Mouse (Mus musculus): ENCODE measurements around the gene Ctnnbl1. TPM values are rescaled to one million over a fixed set of nuclear protein-coding genes. Genes with fewer than 3 reads are reported as not detected.

Ctnnbl1 gene
- polyA plus RNA-seq, 1 experiment from 2014 or later = 46.3 TPM

DNA sequence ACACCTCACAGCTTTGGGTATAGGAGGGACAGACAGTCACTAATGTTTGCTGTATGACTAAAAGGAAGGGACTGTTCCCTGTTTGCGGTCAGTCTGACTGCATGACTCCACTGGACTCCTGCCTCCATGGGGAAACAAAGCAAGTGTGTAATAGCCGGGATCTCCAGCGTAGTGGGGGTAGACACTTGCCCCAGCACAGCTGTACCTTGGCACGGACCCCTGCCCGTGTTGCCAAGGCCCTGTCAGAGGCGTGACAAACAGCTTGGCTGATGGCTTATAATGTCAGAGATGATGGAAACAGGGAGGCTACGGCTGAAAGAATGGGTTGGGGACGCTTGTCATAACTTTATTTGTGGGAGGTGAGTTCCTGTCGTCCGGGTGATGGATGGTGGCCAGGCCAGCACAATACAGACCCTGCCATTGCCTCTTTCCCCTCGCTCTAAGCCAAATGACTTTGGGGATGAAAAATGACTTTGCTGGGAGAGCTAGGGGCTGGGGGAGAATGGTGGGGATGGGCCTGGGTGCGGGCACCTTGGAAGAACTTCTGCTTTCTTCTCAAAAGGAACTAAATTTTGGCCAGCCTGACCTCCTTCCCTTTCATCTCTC lies 21.5 kb upstream of the Ctnnbl1 start:
- 33% methylated on average over 12 of the region's 12 CpGs for WGBS
- Histone ChIP-seq H3K9ac (ENCODE audit: low read depth, low read length) (no peak overlapping the region), H3K9me3 (replicated peaks; ENCODE audit: low read length) (no peaks in the 10 kb centered on the region), H3K36me3 (ENCODE audit: insufficient read depth, low read length) (no peaks in the 10 kb centered on the region), H3K4me1 (replicated peaks; ENCODE audit: insufficient read depth, low read length) (peaks cover 8% of the 10 kb centered on the region; the same call in 1 of the 2 replicates), H3K4me2 (ENCODE audit: low read length) (no peak overlapping the region), H3K4me3 (replicated peaks; ENCODE audit: low read depth, low read length) (no peak overlapping the region), H3K27me3 (ENCODE audit: insufficient read depth, low read length) (no peaks in the 10 kb centered on the region), H3K27ac (no peak overlapping the region)
- no peak for TF ChIP-seq CTCF (IDR thresholded peaks at IDR 0.05; ENCODE audit: low read depth)
- DNase-seq (ENCODE audit: low spot score) (no peak), ATAC-seq (replicated peaks; ENCODE audit: low FRiP score, low read depth) (no peak)

DNA sequence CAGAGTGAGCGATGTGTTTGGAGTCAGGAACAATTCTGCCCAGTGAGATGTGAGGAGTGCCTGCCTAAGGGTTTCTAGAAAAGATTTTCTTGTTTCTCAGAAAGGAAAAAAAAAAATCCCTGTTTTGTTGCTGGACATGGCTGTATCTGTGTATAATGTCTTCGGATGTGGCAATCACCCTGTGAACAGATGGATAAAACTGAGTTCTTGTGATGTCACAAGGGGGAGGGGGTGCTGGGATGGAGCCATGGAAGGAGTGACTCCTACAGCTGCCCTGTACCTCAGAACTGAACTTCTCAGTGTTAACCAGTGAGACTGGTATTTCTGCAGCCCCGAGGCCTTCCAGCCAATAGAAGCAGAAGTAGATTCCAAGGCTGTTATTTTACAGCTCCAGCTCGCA lies 18.8 kb upstream of the Ctnnbl1 start:
- DNase-seq (ENCODE audit: low spot score) = no peak

DNA sequence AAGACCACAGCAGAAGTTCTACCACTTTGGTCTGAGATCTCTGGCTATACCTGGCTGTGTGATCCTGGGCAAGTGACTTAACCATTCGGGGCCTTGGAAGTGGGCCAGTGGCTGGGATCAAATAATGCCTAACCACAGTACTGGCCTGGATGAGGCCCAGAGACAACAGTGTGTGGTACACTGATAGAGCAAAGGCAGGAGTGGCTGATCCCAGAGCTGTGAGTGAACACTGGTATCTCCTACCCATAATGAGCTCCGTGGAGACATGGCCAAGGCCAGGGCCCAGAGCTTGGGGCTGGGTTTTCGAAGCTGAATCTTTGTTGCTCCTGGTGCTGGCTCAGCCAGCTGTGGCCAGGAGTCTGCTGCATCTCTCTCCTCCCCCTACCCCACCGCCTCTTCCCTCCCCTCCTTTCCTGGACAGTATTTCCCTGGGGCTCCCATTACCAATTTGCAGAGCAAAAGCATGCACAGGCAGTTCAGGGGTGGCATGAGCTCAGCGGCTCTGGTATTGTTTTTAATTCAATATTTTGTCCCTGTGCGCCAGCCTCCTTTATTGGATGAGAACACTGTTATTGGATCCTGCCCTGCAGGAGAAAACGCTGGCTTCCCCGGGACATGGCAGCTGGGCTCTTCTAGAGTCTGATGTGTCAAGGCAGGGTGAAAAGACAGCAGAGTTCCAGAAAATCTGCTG lies 13.2 kb upstream of the Ctnnbl1 start:
- Histone ChIP-seq H3K4me2 (ENCODE audit: low read length) (no peak overlapping the region), H3K36me3 (ENCODE audit: insufficient read depth, low read length) (no peaks in the 10 kb centered on the region), H3K4me3 (replicated peaks; ENCODE audit: low read depth, low read length) (no peak overlapping the region), H3K27me3 (ENCODE audit: insufficient read depth, low read length) (no peaks in the 10 kb centered on the region), H3K27ac (no peak overlapping the region), H3K9ac (ENCODE audit: low read depth, low read length) (no peak overlapping the region), H3K9me3 (replicated peaks; ENCODE audit: low read length) (no peaks in the 10 kb centered on the region), H3K4me1 (replicated peaks; ENCODE audit: insufficient read depth, low read length) (0 out of 2 replicates have a peak, but pooled peaks cover 8% of the 10 kb centered on the region)
- TF ChIP-seq CTCF (IDR thresholded peaks at IDR 0.05; ENCODE audit: low read depth) = no peak
- WGBS = 37% methylated on average over 8 of the region's 8 CpGs
- ATAC-seq (replicated peaks; ENCODE audit: low FRiP score, low read depth) (no peak), DNase-seq (ENCODE audit: low spot score) (no peak)

More for the DNA sequence above, 18.8 kb upstream of the Ctnnbl1 start:
- ATAC-seq (replicated peaks; ENCODE audit: low FRiP score, low read depth) = no peak
- Histone ChIP-seq H3K4me3 (replicated peaks; ENCODE audit: low read depth, low read length) (no peak overlapping the region), H3K9me3 (replicated peaks; ENCODE audit: low read length) (no peaks in the 10 kb centered on the region), H3K36me3 (ENCODE audit: insufficient read depth, low read length) (no peaks in the 10 kb centered on the region), H3K4me1 (replicated peaks; ENCODE audit: insufficient read depth, low read length) (peaks cover 8% of the 10 kb centered on the region; the same call in 1 of the 2 replicates), H3K27me3 (ENCODE audit: insufficient read depth, low read length) (no peaks in the 10 kb centered on the region), H3K27ac (no peak overlapping the region), H3K4me2 (ENCODE audit: low read length) (no peak overlapping the region), H3K9ac (ENCODE audit: low read depth, low read length) (no peak overlapping the region)
- 46% methylated on average over 4 of the region's 4 CpGs for WGBS
- no peak for TF ChIP-seq CTCF (IDR thresholded peaks at IDR 0.05; ENCODE audit: low read depth)

DNA sequence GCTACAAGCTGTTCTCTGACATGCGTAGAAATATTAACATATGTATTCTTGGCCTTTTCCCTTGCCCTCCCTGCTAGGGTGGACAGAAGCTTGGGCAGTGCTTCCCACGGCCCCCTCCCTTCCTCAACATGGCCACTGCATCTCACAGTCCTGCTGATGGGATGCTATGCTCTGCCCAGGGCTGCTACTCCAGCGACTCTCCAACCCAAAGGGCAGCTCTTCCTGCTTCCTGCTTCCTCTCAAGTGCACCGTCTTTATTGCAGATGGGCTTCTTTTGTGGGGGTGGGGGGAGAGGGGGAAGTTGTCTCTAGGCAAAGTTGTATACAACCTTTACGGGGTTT lies 12.7 kb upstream of the Ctnnbl1 start:
- Histone ChIP-seq H3K9ac (ENCODE audit: low read depth, low read length) (no peak overlapping the region), H3K27ac (no peak overlapping the region)
- no peak for ATAC-seq (replicated peaks; ENCODE audit: low FRiP score, low read depth)

DNA sequence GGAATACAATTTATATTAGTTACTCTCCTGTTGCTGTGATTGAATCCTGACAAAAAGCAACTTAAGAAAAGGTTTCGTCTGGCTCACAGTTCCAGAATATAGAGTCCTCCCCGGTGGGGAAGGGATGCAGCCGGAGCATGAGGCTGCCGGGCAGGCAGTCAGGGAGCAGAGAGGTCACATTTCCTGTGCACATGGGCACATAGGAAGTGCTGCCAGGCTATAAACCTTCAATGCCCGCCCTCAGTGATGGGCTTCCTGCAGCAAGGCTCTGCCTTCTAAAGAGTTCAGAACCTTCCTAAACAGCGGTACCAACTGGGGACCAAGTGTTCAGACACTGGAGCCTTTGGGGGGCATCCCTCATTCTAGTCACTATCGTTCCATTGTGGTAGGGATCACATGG lies 7.4 kb downstream of the Ctnnbl1 start:
- no peak overlapping the region for H3K27ac ChIP-seq
- H3K36me3 ChIP-seq (ENCODE audit: insufficient read depth, low read length) = 0 out of 2 replicates have a peak, but pooled peaks cover 3% of the 10 kb centered on the region
- no peak overlapping the region for H3K4me3 ChIP-seq (replicated peaks; ENCODE audit: low read depth, low read length)
- no peak overlapping the region for H3K4me2 ChIP-seq (ENCODE audit: low read length)
- no peak overlapping the region for H3K9ac ChIP-seq (ENCODE audit: low read depth, low read length)
- H3K27me3 ChIP-seq (ENCODE audit: insufficient read depth, low read length) = no peaks in the 10 kb centered on the region
- H3K9me3 ChIP-seq (replicated peaks; ENCODE audit: low read length) = no peaks in the 10 kb centered on the region
- WGBS = 55% methylated on average over 7 of the region's 7 CpGs
- DNase-seq (ENCODE audit: low spot score) (no peak), ATAC-seq (replicated peaks; ENCODE audit: low FRiP score, low read depth) (no peak)
- TF ChIP-seq CTCF (IDR thresholded peaks at IDR 0.05; ENCODE audit: low read depth) = no peak
- H3K4me1 ChIP-seq (replicated peaks; ENCODE audit: insufficient read depth, low read length) = no peaks in the 10 kb centered on the region

More for the DNA sequence above, 12.7 kb upstream of the Ctnnbl1 start:
- Histone ChIP-seq H3K4me1 (replicated peaks; ENCODE audit: insufficient read depth, low read length) (0 out of 2 replicates have a peak, but pooled peaks cover 7% of the 10 kb centered on the region), H3K27me3 (ENCODE audit: insufficient read depth, low read length) (no peaks in the 10 kb centered on the region), H3K4me3 (replicated peaks; ENCODE audit: low read depth, low read length) (no peak overlapping the region), H3K9me3 (replicated peaks; ENCODE audit: low read length) (no peaks in the 10 kb centered on the region), H3K4me2 (ENCODE audit: low read length) (no peak overlapping the region), H3K36me3 (ENCODE audit: insufficient read depth, low read length) (no peaks in the 10 kb centered on the region)
- no peak for TF ChIP-seq CTCF (IDR thresholded peaks at IDR 0.05; ENCODE audit: low read depth)
- 37% methylated on average over 5 of the region's 5 CpGs for WGBS
- DNase-seq (ENCODE audit: low spot score) = no peak

DNA sequence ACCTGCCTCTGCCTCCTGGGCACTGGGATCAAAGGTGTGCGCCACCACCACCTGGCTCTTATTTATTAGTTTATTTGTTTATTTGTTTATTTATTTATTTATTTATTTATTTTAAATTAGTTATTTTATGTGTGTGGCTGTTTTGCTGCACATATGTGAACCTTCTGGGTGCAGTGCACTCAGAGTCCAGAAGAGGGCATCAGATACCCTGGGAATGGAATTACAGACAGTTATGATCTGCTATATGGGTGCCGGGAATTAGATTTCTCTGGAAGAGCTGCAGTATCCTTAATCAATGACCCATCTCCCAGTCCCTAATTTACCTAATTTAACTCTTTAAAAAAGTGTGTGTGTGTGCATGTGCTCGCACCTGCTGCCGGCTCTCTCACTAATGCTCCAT lies 8.5 kb downstream of the Ctnnbl1 start:
- TF ChIP-seq CTCF (IDR thresholded peaks at IDR 0.05; ENCODE audit: low read depth) = peak; percentile 31; the same call in 1 of the 2 replicates

More for the DNA sequence above, 8.5 kb downstream of the Ctnnbl1 start:
- H3K4me2 ChIP-seq (ENCODE audit: low read length) = no peak overlapping the region
- WGBS = 98% methylated on average over 4 of the region's 4 CpGs
- no peak overlapping the region for H3K9ac ChIP-seq (ENCODE audit: low read depth, low read length)
- no peak overlapping the region for H3K4me3 ChIP-seq (replicated peaks; ENCODE audit: low read depth, low read length)
- ATAC-seq (replicated peaks; ENCODE audit: low FRiP score, low read depth) = no peak
- DNase-seq (ENCODE audit: low spot score) = no peak
- no peak overlapping the region for H3K27ac ChIP-seq
- no peaks in the 10 kb centered on the region for H3K27me3 ChIP-seq (ENCODE audit: insufficient read depth, low read length)
- 0 out of 2 replicates have a peak, but pooled peaks cover 3% of the 10 kb centered on the region for H3K36me3 ChIP-seq (ENCODE audit: insufficient read depth, low read length)
- no peaks in the 10 kb centered on the region for H3K9me3 ChIP-seq (replicated peaks; ENCODE audit: low read length)
- no peaks in the 10 kb centered on the region for H3K4me1 ChIP-seq (replicated peaks; ENCODE audit: insufficient read depth, low read length)

Measured in kidney, postnatal 0 days (tissue).